Mouse (Mus musculus) B cell, adult 67 days (primary cell): ENCODE measurements around the gene Gm21488. TPM values are rescaled to one million over a fixed set of nuclear protein-coding genes. Genes with fewer than 3 reads are reported as not detected.

ENCODE experiments used
- total RNA-seq, 2 experiments: library from RNA; stranded (reverse); gene quantifications; 4 replicates each; pipeline ENCODE4 v1.2.4; 2023

Gene Gm21488
- total RNA-seq = not detected

GRCm38 (mm10) chrY:27521820-27522219 is at the start of gene Gm21488:
Gene Gm21488 (minus strand): TSS chrY:27521920.

